Mouse (Mus musculus) B cell, adult 2 months (primary cell): Measurements from ENCODE around the gene Romo1.
A peak's percentile ranks its signal among the peaks of the same experiment; 100 is the strongest.
"Not testable (repeated sequence)": the region's sequence is repeated elsewhere in the genome, so short reads cannot be mapped to it uniquely, and the experiment has no call there.

Experiments
- DNase-seq, 2 experiments: peaks; one replicate each; pipeline ENCODE4 v3.0.0; 2022

Gene Romo1

DNA sequence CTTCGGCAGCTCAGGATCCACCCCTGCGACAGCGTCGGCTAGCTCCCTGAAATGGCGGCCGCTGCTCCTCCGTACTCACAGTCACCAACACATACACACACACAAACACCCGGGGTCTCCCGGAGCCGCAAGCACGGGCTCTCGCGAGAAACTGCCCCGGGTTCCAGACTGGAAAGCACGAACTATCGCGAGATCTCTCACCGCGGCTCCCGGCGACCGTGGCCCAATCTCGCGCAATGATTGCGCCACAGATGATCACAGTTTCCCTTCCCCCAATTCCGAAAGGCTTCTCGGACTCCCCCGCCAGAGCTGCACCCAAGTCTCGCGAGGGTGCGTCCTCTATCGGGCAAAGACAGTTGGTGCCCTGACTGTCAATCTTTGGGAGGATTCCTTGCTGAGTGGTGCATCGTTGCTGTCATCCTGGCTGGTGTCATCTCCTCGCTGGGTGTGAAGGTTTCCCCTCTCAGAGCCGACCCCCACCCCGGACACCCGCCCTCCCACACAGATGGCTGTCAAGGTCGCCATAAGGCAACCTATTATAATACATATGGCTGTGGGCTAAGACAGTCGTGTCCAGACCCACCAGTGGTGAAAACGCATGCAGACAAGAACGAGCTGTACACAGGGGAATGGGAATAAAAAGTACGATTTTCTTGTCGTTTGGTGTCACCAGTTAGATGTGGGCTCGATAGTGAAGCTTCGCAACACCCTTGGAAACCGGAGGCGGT is 36.4 kb downstream of the Romo1 start, which contains the start of gene Rbm39:
Gene Rbm39 (minus strand): TSS at position 145 of the 728 bp plus-strand sequence.
- DNase-seq = peak; percentile 100

DNA sequence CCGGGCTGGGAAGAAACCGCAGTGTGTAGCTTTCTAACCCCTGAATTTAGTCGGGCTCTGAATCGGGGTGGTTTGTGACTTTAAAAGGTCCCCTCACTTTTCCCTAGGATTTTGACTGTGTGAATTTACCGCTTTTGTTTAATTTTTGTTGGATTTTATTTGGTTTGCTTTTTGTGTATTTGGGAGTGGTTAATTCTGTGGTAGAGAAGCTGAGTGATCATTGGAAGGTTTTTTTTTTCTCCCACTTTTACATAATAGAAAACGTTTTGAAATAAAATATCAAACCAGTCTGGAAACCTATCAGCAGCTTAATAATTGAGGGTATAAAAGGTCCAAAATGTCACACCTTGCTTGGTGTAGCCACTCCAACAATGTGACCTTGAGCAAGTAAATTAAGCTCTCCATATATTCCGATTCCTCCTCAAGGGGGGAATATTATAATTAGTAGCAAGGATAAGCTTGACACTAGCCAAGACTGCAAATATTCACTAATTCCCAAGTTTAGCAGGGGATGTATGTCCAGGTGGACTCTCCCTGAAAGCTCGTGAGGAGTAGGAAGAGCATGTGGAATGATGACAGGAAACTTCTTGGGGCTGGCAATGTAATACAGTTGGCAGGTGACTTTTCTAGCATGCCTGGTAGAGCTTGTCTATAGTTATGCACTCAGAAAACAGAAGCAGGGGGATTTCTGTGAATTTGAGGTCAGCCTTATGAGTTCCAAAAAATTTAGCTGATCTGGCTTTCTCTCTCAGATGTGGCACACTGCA is 37.2 kb downstream of the Romo1 start:
- no peak for DNase-seq

DNA sequence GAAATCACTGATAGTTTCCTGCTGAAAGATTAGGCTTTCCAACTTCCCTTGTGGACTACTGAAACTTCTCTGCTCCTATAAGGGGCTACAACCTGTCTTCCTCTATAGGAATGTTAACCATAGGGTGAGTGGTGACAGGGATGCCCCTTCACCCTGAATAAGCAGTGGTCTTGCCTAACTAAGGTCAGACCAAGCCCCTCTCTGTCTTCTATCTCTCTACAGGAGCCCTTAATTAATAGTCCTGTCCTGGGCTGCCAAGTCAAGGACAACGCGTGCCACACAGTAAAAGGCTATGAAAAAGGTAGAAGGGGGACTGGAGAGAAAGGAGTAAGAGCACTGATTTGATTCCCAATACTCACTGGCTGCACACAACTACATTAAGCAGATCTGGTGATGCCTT is 37.8 kb downstream of the Romo1 start:
- no peak for DNase-seq

DNA sequence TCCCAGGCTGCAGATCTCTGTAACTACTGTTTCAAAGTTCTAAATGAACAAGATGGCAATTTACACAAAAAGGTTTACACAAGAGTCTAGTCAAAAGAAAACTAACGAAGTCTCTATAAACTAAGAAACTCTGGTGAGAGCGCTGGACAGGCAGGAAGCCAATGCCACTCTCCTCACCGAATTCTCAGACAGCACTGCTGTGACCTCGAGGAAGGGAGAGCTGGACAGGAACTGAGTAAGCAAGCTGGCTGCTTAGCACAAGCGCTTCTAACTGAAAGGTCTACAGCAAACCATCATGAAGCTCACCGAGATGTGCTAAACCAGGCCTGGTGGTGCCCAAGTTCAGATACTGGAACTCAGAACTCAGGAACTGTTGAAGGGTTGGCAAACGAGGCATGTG is 45.4 kb downstream of the Romo1 start:
- DNase-seq = not testable (repeated sequence)

DNA sequence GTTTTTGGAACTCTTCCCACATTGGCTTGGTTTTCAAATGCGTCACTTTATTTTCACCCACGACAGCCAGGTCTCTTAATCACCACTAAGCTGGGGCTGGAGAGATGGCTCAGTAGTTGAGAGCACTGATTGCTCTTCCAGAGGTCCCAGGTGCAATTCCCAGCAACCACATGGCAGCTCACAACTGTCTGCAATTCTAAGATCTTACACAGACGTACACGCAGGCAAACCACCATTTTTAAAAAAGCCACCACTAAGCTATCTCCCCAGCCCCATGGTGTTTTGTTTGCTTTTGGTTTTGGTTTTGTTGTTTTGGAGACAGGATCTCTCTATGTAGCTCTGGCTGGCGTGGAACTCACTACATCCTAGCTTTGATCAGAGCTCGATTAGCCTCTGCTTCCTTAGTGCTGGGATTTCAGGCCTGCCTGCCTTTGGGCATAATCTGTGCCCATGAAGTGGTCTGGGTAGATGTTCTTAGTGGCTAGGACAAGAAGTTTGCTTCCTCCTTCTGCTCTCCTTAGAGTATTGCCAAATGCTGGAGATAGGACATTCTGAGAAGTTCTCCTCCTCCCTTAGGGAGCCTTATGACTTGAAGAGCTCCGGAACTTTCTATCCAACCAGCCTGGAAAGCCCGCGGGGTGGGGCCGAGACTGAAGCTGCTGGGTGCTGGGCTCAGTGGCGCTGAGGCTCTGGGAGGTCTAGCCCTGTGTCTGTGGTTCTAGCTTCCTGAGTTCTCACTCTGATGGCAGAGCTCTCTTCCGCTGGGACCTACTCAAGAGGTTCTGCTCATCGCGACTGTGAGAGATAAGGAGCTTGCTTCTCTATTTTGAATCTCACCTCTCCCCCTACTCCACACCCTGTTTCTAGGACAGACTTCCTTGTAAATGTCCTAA is 46.4 kb downstream of the Romo1 start:
- peak; percentile 72 to 73 for DNase-seq

DNA sequence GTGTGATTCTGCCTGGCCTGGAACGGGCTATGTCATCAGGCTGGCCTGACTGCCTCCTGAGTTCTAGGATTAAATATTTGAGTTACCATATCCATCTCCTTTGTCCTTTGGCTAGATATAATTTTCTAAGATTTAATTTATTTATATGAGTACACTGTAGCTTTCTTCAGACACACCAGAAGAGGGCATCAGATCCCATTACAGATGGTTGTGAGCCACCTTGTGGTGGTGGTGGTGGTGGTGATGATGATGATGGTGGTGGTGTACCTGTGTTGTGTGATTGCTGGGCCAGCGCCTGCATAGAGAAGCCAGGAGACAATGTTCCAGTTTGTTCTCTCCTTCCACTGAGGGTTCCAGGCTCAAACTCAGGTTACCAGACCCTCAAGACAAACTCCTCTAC is 47.7 kb downstream of the Romo1 start:
- DNase-seq = no peak

DNA sequence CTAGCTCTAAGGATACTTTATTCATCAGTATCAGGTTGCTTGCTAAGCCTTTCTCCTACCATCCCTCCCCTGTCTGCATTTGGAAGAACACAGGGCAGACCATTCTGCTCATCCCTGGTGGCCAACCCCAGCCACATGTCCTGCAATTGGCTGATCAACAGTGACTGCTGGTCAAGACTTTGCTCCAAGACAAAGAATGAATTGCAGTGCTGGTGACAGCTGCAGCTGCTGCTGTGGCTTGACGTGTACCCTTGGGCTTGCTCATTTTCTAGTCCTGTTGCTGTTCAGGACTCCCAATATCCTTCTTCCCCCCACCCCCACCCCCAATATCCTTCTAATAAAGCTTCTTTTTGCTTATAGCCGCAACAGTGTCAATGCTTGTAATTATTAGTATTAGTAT is 48.2 kb downstream of the Romo1 start:
- DNase-seq = no peak

DNA sequence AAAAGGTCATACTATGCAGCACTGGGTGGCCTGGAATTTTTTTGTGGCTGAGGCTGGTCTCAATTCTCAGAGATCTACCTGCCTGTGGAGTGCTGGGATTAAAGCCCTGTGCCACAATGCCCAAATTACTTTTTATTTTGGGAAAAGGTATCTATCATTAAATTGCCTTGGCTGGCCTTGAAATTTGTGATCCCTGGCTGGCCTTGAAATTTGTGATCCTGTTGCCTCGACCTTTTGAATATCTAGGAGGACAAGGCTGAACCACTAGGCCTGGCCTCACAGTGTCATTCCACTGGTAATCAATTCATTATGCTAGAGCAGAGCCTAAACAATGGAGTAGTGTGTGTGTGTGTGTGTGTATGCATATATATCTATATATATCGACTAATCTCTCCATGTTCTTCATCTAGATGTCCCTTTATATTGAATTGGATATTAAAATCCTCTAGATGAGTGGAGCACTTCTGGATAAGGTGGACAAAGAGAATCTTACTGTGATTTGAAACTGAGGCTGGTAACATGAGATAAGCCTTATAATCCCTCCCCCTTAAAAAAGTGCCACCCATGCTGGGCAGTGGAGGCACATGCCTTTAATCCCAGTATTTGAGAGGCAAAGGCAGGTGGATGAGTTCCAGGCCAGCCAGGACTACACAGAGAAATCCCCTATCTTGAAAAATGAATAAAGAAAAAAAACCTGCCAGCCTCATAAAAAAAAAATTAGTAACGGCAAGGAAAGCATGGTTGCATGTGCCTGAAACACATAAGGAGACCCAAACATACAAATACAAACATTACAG is 49.4 kb downstream of the Romo1 start:
- DNase-seq = no peak

DNA sequence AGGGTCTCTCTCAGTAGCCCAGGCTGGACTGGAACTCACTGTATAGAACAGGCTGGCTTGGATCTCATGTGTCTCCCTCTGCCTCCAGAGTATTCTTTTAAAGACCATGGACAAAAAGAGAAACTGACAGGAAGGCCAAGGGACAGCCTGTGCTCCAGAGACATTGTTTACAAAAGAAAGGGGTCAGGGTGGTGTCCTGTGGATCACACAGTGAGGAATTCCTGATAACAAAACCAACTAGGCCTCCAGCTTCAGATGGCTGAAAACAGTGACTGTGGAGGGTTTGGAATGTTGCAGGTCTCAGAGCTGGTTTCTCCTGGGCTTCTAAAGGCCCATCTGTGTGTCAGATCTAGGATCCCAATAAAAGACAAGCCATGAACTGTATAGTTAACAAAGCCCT is 50.7 kb downstream of the Romo1 start:
- no peak for DNase-seq
